In genomic region chr4:124847573-124847972, GRCm38 (mm10) we compare ENCODE assay signal across 8 mouse cellular contexts. TPM values are rescaled to one million over a fixed set of nuclear protein-coding genes. Genes with fewer than 3 reads are reported as not detected.
DNase-seq lines count a peak whose midpoint lies in the region.

No protein-coding gene starts in this region.

- DNase-seq in A20 (ENCODE audit: low read depth, low spot score) (peak; percentile 75), ZHBTc4 (ENCODE audit: low read depth, low spot score) (peak; percentile 89)
- peak; percentile 88 to 89 for DNase-seq in cerebellum, postnatal 36 days
- DNase-seq in gastrocnemius, postnatal 25 days: peak; percentile 66
- DNase-seq in layer of hippocampus, adult 11-12 months (ENCODE audit: low spot score): peak; percentile 94
- peak; percentile 75 to 78 for DNase-seq in lung, adult 18-20 months
- peak; percentile 51 for DNase-seq in ovary, adult 18-20 months (ENCODE audit: low spot score)
- peak; percentile 71 for DNase-seq in thymus, postnatal 0 days (ENCODE audit: low spot score)

RNA-seq across cellular contexts. Expression of gene Yrdc, which starts 2.9 kb away (rescaled TPM):
- total RNA-seq in gastrocnemius, postnatal 25 days (2021): 10 to 100 TPM in 1 of 2 experiments, 1 to 10 TPM in 1; 6.4 to 10.9 TPM
- 42.2 and 49.4 TPM in 2 replicates for polyA plus RNA-seq in thymus, postnatal 0 days (2015; fragmentation: Nextera tagmentation; extraction: Ambion mirVana)

RNA-seq across cellular contexts. Expression of gene 1110065P20Rik, which starts 3.4 kb away (rescaled TPM):
- 10 to 100 TPM; 17.1 to 21.0 TPM for total RNA-seq in gastrocnemius, postnatal 25 days (2021)
- 37.4 and 42.6 TPM in 2 replicates for polyA plus RNA-seq in thymus, postnatal 0 days (2015; fragmentation: Nextera tagmentation; extraction: Ambion mirVana)

RNA-seq across cellular contexts. Expression of gene Maneal, which starts 14.4 kb away (rescaled TPM):
- under 1 TPM; 0.18 to 0.35 TPM for total RNA-seq in gastrocnemius, postnatal 25 days (2021)
- polyA plus RNA-seq in thymus, postnatal 0 days (2015; fragmentation: Nextera tagmentation; extraction: Ambion mirVana): 0.15 and 0.25 TPM in 2 replicates

RNA-seq across cellular contexts. Expression of gene Epha10, which starts 33.1 kb away (rescaled TPM):
- not detected for total RNA-seq in gastrocnemius, postnatal 25 days (2021)
- not detected in 2 replicates for polyA plus RNA-seq in thymus, postnatal 0 days (2015; fragmentation: Nextera tagmentation; extraction: Ambion mirVana)

RNA-seq across cellular contexts. Expression of gene Mtf1, which starts 45.7 kb away (rescaled TPM):
- 10 to 100 TPM; 11.4 to 13.1 TPM for total RNA-seq in gastrocnemius, postnatal 25 days (2021)
- polyA plus RNA-seq in thymus, postnatal 0 days (2015; fragmentation: Nextera tagmentation; extraction: Ambion mirVana): 13.2 and 14.2 TPM in 2 replicates

Comparison
In these comparisons a context has a peak if more than half of its experiments do, and no peak if none do; other contexts are left out.
1. Peak in every context shown above with its lines: DNase-seq.